Mouse (Mus musculus) liver, postnatal 0 days (tissue): ENCODE measurements at regions not wholly inside any gene's neighbourhood (a gene's known extent, or its start where the extent isn't known, plus 50 kb on each side); places are given as distances from the start of the nearest gene placed in this dataset.

Experiments
- CTCF ChIP-seq: sonication (generic); IDR thresholded peaks from 2 replicates; pipeline ENCODE4 v1.5.1; 2016; ENCODE audit warnings: antibody characterized with exemption, low read depth
- EP300 ChIP-seq: IDR thresholded peaks from 2 replicates; pipeline ENCODE4 v1.6.1; 2016; ENCODE audit warnings: antibody characterized with exemption, low read depth, mild to moderate bottlenecking

DNA sequence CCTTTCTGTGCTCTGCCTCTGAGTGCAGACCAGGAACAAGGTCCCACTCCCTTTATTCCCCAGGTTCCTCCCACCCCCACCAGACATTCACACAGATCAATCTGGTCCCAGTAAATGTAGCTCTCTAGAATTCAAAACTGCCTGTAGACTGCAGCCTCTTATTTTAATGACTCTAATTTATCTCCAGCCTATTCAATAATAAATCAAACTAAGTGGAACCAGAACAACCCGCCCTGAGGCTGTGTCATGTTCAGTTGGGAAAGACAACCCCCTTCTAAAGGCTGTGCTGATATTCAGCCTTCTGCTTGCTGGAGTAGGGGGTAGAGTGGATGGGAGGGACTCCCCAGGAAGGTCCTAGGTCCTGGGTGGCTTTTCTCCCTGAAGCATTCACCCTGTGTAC lies 175.7 kb upstream of the Isx start:
- TF ChIP-seq EP300, result no peak
- no peak for TF ChIP-seq CTCF
